Mouse (Mus musculus) E14TG2a.4 (cell line): ENCODE results near the gene Fam155a.

ENCODE experiments used
- CTCF ChIP-seq: conservative IDR thresholded peaks from 2 replicates; pipeline ENCODE4 v1.5.1; 2014; ENCODE audit warnings: low read length
- NANOG ChIP-seq: IDR thresholded peaks from 2 replicates; pipeline ENCODE4 v1.6.1; 2014; ENCODE audit warnings: borderline replicate concordance, low read length, mixed read lengths
- POU5F1 ChIP-seq: IDR thresholded peaks from 2 replicates; pipeline ENCODE4 v1.6.1; 2014; ENCODE audit warnings: low read length, borderline replicate concordance

DNA sequence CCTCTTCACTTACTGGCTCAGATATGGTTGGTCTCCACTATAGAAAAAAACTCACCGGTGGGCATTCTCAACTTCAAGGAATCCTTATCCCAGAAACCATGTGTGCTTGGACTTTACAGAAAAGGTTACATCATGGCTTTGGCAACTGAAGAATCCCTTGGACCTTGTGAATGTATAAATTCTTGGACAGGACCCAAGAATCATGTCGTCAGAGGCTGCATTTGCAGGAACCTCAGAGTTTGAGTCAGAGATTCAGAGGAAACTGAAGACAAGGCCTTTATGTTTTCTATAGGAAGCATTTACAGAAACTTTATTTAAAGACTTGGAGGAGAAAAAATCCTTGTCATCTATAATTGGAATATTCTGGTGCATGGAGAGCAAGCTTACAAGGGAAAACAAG is 475.9 kb downstream of the Fam155a start:
- no peak for TF ChIP-seq NANOG
- TF ChIP-seq CTCF = no peak
- TF ChIP-seq POU5F1 = no peak
